10 mouse cellular contexts compared by ENCODE assay signal in genomic region chr6:50984157-50984905, GRCm38 (mm10).
DNase-seq lines count a peak whose midpoint lies in the region; ATAC-seq and TF ChIP-seq lines count a peak whose summit lies in the region.
"Had no signal": no experiment of that assay in that cellular context is flagged by ENCODE, and none has a peak within 500 bp of the region (broad histone marks: within the 10 kb centered on the region; RNA-seq: fewer than 3 reads in every experiment).

No protein-coding gene starts in this region.

- 43% methylated on average over 11 of the region's 11 CpGs for WGBS in heart, embryonic 12.5 days
- 57% methylated on average over 11 of the region's 11 CpGs for WGBS in heart, adult 2 months
- WGBS in neural tube, embryonic 13.5 days = 30% methylated on average over 11 of the region's 11 CpGs
- WGBS in limb, embryonic 14.5 days = 10% methylated on average over 11 of the region's 11 CpGs
- WGBS in liver, postnatal 0 days (ENCODE audit: insufficient replicate concordance) = 79% methylated on average over 11 of the region's 11 CpGs

- no peak for TF ChIP-seq POLR2A in heart, adult 2 months (IDR thresholded peaks at IDR 0.05; ENCODE audit: insufficient read depth, low read depth, low read length)
- no peak for TF ChIP-seq POLR2A in limb, embryonic 14.5 days (IDR thresholded peaks at IDR 0.05; ENCODE audit: borderline replicate concordance, extremely low read depth, insufficient read depth, insufficient read length)

- no peak for TF ChIP-seq CTCF in heart, adult 2 months (IDR thresholded peaks at IDR 0.05)
- TF ChIP-seq CTCF in liver, postnatal 0 days (IDR thresholded peaks at IDR 0.05; ENCODE audit: low read depth) = no peak

- no peaks in the 10 kb centered on the region for H3K79me2 ChIP-seq in heart, adult 2 months (replicated peaks; ENCODE audit: control insufficient read depth, insufficient read depth, low read length)

- peak overlapping the region; percentile 34; the same call in 1 of the 2 replicates for H3K4me2 ChIP-seq in heart, embryonic 12.5 days
- no peak overlapping the region for H3K4me2 ChIP-seq in neural tube, embryonic 13.5 days
- peak overlapping the region; percentile 3 for H3K4me2 ChIP-seq in limb, embryonic 14.5 days (replicated peaks; ENCODE audit: low read depth, low read length, severe bottlenecking)
- H3K4me2 ChIP-seq in liver, postnatal 0 days (ENCODE audit: low read depth, low read length) = no peak overlapping the region

- 0 out of 2 replicates have a peak overlapping the region, but pooled peaks have one; percentile 32 for H3K9ac ChIP-seq in heart, embryonic 12.5 days
- H3K9ac ChIP-seq in heart, adult 2 months (ENCODE audit: low read depth, low read length) = no peak overlapping the region
- no peak overlapping the region for H3K9ac ChIP-seq in neural tube, embryonic 13.5 days
- H3K9ac ChIP-seq in limb, embryonic 14.5 days (ENCODE audit: low read depth, low read length, severe bottlenecking) = no peak overlapping the region
- H3K9ac ChIP-seq in liver, postnatal 0 days (replicated peaks) = no peak overlapping the region

- peaks cover 36% of the 10 kb centered on the region for H3K4me1 ChIP-seq in heart, embryonic 12.5 days (replicated peaks)
- peaks cover 1% of the 10 kb centered on the region; the same call in 1 of the 2 replicates for H3K4me1 ChIP-seq in heart, adult 2 months (ENCODE audit: control insufficient read depth, insufficient read depth, low read length)
- peaks cover 49% of the 10 kb centered on the region for H3K4me1 ChIP-seq in neural tube, embryonic 13.5 days (replicated peaks)
- H3K4me1 ChIP-seq in limb, embryonic 14.5 days (ENCODE audit: control insufficient read depth, insufficient read depth, low read length) = peaks cover 59% of the 10 kb centered on the region
- no peaks in the 10 kb centered on the region for H3K4me1 ChIP-seq in liver, postnatal 0 days (ENCODE audit: insufficient read depth)

- intact Hi-C loops in heart, adult 2 months (cut with DNase I) = no loop called here

- peak overlapping the region; percentile 51 for H3K27ac ChIP-seq in heart, embryonic 12.5 days (ENCODE audit: poor library complexity, severe bottlenecking)
- H3K27ac ChIP-seq in heart, adult 2 months = no peak overlapping the region
- H3K27ac ChIP-seq in neural tube, embryonic 13.5 days (replicated peaks) = peak overlapping the region; percentile 54
- H3K27ac ChIP-seq in limb, embryonic 14.5 days (replicated peaks; ENCODE audit: low read depth, low read length) = peak overlapping the region; percentile 40
- no peak overlapping the region for H3K27ac ChIP-seq in liver, postnatal 0 days (ENCODE audit: low read depth)

- ATAC-seq in heart, embryonic 12.5 days (ENCODE audit: insufficient number of reproducible peaks, low FRiP score) = 0 out of 2 replicates have a peak, but pooled peaks have one; percentile 22
- 0 out of 2 replicates have a peak, but pooled peaks have one; percentile 13 for ATAC-seq in neural tube, embryonic 13.5 days (ENCODE audit: low read depth)
- ATAC-seq in limb, embryonic 14.5 days (ENCODE audit: low FRiP score, low read depth) = peak; percentile 54; the same call in 1 of the 2 replicates
- no peak for ATAC-seq in liver, postnatal 0 days
- no peak for ATAC-seq in activated CD4-positive, CD25-positive, alpha-beta regulatory T cell, adult 4 months

- no peak for TF ChIP-seq EP300 in heart, adult 2 months (IDR thresholded peaks at IDR 0.05; ENCODE audit: insufficient read depth, low read depth, low read length)
- TF ChIP-seq EP300 in liver, postnatal 0 days (IDR thresholded peaks at IDR 0.05; ENCODE audit: low read depth) = no peak

- no peak for DNase-seq in heart, adult 2 months
- DNase-seq in neural tube, embryonic 10.5 days (ENCODE audit: extremely low spot score, low spot score) = no peak
- peak; percentile 42 for DNase-seq in limb, embryonic 14.5 days (ENCODE audit: low spot score)
- no peak for DNase-seq in adrenal gland, adult (ENCODE audit: inconsistent age in 2 of 2, low spot score in 1 of 2)
- DNase-seq in liver, postnatal 0 days = no peak
- DNase-seq: cerebellum, postnatal 36 days; gastrocnemius, postnatal 10 days had no signal

- H3K27me3 ChIP-seq in heart, embryonic 12.5 days (replicated peaks) = no peaks in the 10 kb centered on the region
- no peaks in the 10 kb centered on the region for H3K27me3 ChIP-seq in heart, adult 2 months (ENCODE audit: control insufficient read depth, insufficient read depth, low read length)
- no peaks in the 10 kb centered on the region for H3K27me3 ChIP-seq in neural tube, embryonic 13.5 days
- H3K27me3 ChIP-seq in limb, embryonic 14.5 days (ENCODE audit: control insufficient read depth, insufficient read depth, low read length) = no peaks in the 10 kb centered on the region
- H3K27me3 ChIP-seq in liver, postnatal 0 days (ENCODE audit: insufficient read depth, low read length) = no peaks in the 10 kb centered on the region

- no peaks in the 10 kb centered on the region for H3K36me3 ChIP-seq in heart, embryonic 12.5 days
- H3K36me3 ChIP-seq in heart, adult 2 months (ENCODE audit: control insufficient read depth, insufficient read depth, low read length) = peaks cover 1% of the 10 kb centered on the region
- H3K36me3 ChIP-seq in neural tube, embryonic 13.5 days = no peaks in the 10 kb centered on the region
- H3K36me3 ChIP-seq in limb, embryonic 14.5 days (ENCODE audit: control insufficient read depth, insufficient read depth, low read length) = no peaks in the 10 kb centered on the region
- H3K36me3 ChIP-seq in liver, postnatal 0 days (replicated peaks; ENCODE audit: insufficient read depth, low read length) = no peaks in the 10 kb centered on the region

- no peak overlapping the region for H3K4me3 ChIP-seq in heart, embryonic 12.5 days
- no peak overlapping the region for H3K4me3 ChIP-seq in heart, adult 2 months
- no peak overlapping the region for H3K4me3 ChIP-seq in neural tube, embryonic 13.5 days
- no peak overlapping the region for H3K4me3 ChIP-seq in limb, embryonic 14.5 days (replicated peaks; ENCODE audit: low read length)
- H3K4me3 ChIP-seq in liver, postnatal 0 days (ENCODE audit: low read depth, low read length) = no peak overlapping the region

- H3K9me3 ChIP-seq in heart, embryonic 12.5 days (replicated peaks) = no peaks in the 10 kb centered on the region
- no peaks in the 10 kb centered on the region for H3K9me3 ChIP-seq in neural tube, embryonic 13.5 days
- H3K9me3 ChIP-seq in limb, embryonic 14.5 days (ENCODE audit: control insufficient read depth, low read length) = no peaks in the 10 kb centered on the region
- H3K9me3 ChIP-seq in liver, postnatal 0 days (ENCODE audit: low read length) = no peaks in the 10 kb centered on the region

Comparison
In these comparisons a context has a peak if more than half of its experiments do, and no peak if none do; other contexts are left out.
1. H3K27ac ChIP-seq: peak in heart, embryonic 12.5 days (single experiment), neural tube, embryonic 13.5 days (single experiment) and limb, embryonic 14.5 days (single experiment); none in heart, adult 2 months (single experiment) and liver, postnatal 0 days (single experiment).
2. ATAC-seq: peak in heart, embryonic 12.5 days (single experiment), neural tube, embryonic 13.5 days (single experiment) and limb, embryonic 14.5 days (single experiment); none in liver, postnatal 0 days (single experiment) and activated CD4-positive, CD25-positive, alpha-beta regulatory T cell, adult 4 months (single experiment).
3. H3K4me2 ChIP-seq: peak in heart, embryonic 12.5 days (single experiment) and limb, embryonic 14.5 days (single experiment); none in neural tube, embryonic 13.5 days (single experiment) and liver, postnatal 0 days (single experiment).